Mouse (Mus musculus) megakaryocyte progenitor cell, adult 5-6 weeks (primary cell): Measurements from ENCODE around the gene Cxcl3. TPM values are rescaled to one million over a fixed set of nuclear protein-coding genes. Genes with fewer than 3 reads are reported as not detected.

Experiments
- ATAC-seq: replicated peaks from 2 replicates; pipeline ENCODE4 v1.8.0; 2016; ENCODE audit warnings: mild to moderate bottlenecking, moderate TSS enrichment, inconsistent platforms; ENCODE audit not compliant: poor library complexity
- total RNA-seq, 2 experiments: library from RNA; stranded (forward) in 1 of 2; stranded (reverse) in 1 of 2; fragments of 157-497, 149-512 nt in 1 of 2; fragments of 200-1000 nt in 1 of 2; gene quantifications; 2 replicates each; pipeline versions ENCODE4 v1.2.3 to v1.2.4; 2015 to 2017

The Cxcl3 gene
- total RNA-seq, 2 experiments from 2014 or later: not detected

DNA sequence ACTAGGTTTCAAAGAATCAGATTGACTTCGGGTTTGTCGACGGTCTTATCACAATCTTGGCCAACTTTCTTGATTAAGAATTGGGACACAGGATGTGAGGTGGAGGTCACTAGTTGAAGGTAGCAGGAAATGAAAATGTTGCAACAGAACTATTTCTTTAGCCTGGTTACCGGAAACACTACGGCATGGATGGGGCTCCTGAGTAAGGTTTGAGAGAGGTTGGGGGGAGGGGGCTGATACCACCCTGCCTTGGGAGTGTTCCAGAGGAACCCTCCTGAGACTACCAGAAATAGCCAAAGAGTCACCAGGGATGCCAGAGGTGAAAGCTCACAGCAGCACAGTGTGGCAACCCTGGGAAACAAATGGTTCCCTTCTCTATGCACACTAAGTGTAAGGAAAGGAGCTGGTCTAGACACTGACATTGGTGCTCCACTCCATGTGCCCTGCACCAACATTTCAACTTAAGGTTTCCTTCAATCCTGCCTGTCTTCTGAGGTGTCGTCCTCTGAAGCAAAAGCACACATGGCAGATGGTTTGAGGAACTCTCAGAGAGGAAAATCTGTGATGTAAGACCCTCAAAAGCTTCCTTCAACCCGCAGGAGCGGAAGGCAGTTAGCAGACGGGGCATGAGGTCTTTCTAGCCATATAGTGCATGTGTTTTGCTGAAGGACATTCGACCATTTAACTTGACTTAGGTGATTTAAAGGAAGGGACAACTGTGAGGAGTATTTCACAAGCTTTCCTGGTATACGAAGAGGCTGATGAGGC, 3.6 kb downstream of the Cxcl3 start:
- peak; percentile 75 for ATAC-seq

GRCm38 (mm10) chr5:90790074-90790502, 4.2 kb downstream of the Cxcl3 start:
- no peak for ATAC-seq

DNA sequence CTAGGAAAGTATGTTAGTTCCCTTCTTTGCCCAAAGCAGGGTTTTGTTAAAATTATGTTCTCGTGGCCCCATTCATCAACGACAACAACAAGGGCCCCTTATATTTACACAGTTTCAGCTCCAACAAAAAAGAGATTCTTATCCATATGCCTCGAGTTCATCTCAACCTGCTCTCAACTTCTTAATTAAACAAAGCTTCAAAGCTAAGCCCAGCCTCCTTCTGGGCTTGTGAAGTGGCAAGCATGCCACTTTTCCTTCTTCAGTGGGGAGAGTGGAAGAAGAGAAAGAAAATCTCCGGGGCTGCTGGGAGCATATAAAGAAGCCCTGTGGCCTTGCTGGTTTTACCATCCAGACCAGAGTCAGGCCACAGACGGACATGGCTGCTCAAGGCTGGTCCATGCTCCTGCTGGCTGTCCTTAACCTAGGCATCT, 8.3 kb downstream of the Cxcl3 start, which contains the start of gene Cxcl15:
Gene Cxcl15 (plus strand): TSS at position 340 of the 431 bp plus-strand sequence.
- no peak for ATAC-seq

DNA sequence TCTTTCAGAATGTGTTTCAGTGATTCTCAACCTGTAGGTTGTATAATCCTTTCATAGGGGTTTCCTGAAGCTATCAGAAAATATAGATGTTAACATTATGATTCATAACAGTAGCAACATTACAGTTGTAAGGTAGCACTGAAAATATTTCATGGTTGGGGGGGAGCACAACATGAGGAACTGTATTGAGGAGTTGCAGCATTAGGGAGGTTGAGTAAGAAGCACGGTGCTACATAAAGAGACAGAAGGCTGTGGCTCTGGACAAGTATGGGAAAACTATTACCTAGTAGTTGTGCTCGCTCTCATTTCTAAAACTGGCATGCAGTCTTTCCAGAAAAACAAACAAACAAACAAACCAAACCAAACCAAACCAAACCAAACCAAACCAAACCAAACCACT, 9.5 kb downstream of the Cxcl3 start:
- peak; percentile 66; the same call in 1 of the 2 replicates for ATAC-seq

GRCm38 (mm10) chr5:90804574-90804973, 18.7 kb downstream of the Cxcl3 start:
- no peak for ATAC-seq

GRCm38 (mm10) chr5:90806050-90806449, 20.1 kb downstream of the Cxcl3 start:
- ATAC-seq: no peak

GRCm38 (mm10) chr5:90807176-90807950, 21.5 kb downstream of the Cxcl3 start:
- ATAC-seq: no peak

- no peak for ATAC-seq
These were observed 33.9 kb downstream of the Cxcl3 start for GRCm38 (mm10) chr5:90819756-90820155.

GRCm38 (mm10) chr5:90832145-90832767, 46.4 kb downstream of the Cxcl3 start:
- ATAC-seq: peak; percentile 82

DNA sequence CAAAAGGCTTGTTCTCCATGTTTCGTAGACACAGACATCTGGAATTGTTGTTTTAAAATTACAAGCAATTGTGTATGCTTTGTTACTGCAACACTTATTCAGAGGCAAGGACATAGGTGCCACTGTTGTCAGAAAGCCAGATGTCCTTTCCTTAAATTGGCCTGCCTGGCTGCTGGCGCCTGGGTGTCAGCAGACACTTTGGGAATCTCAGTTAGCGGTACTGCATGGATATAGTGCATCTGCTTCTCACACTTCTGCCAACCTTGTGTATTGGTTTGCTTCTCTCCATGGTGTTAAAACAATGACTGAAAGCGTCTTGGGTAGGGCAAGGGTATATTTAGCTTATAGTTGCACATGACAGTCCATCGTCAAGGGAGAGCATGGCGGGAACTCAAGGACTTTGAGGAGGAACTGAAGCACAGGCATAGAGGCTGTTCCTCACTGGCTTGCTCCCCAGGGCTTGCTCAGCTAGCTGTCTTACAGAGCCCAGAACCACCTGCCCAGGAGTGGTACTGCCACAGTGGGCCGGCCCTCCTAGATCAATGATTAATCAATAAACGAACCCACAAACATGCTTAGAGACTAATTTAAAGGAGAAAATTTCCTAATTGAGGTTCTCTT, 47.0 kb downstream of the Cxcl3 start:
- ATAC-seq: no peak; the same call in 1 of the 2 replicates

DNA sequence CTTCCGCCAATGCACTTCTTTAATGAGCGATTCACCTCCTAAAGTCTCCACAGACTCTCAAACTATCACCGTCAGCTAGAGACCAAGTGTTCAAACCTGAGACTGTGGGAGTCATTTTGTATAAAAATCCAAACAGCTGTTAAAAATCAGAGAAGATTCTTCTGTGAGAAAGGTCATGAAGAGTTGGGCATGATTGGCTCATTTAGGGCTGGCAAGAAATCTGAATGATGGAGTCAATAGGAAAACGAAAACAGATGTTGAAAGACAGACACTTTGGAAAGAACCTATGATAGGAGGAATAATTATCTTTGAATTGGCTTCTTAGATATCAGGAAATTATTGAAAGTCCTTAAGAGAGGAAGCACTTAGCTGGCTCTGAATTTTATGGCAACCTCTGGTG, 48.5 kb downstream of the Cxcl3 start:
- no peak for ATAC-seq

DNA sequence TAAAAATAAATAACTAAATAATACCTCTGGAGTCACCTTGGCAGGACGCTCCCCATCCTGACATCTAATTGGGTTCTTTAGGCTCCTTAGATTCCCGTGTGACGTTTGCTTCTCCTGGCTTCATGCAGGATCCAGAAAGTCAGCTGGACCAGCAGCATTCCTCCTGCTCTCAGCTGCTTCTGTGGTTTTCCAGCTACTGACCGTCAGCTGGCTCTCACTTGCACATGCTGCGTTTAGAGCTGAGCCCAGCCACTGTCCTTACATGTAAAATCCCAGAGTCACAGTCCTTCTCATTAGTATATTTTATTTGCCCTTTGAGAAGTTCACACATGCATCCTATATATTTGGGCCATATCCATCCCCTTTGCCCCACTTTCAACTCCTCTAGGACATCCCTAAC, 52.7 kb downstream of the Cxcl3 start:
- no peak for ATAC-seq

Other genes starting within 250 kb of the Cxcl3 start
- not detected in 2 replicates for gene 5830473C10Rik, start 225.0 kb upstream of the Cxcl3 start, total RNA-seq (2015)
- not detected in 2 replicates for gene 5830473C10Rik, start 225.0 kb upstream of the Cxcl3 start, total RNA-seq (2017)
- gene Rassf6, start 145.4 kb upstream of the Cxcl3 start, total RNA-seq (2015): 0.52 TPM in 1 of 2 replicates, not detected in the other
- gene Rassf6, start 145.4 kb upstream of the Cxcl3 start, total RNA-seq (2017): not detected in 2 replicates
- gene Cxcl5, start 26.7 kb upstream of the Cxcl3 start, total RNA-seq (2015): not detected in 2 replicates
- gene Cxcl5, start 26.7 kb upstream of the Cxcl3 start, total RNA-seq (2017): not detected in 2 replicates
- 0.66 TPM in 1 of 2 replicates, not detected in the other for gene Ppbp, start 17.6 kb upstream of the Cxcl3 start, total RNA-seq (2015)
- not detected in 2 replicates for gene Ppbp, start 17.6 kb upstream of the Cxcl3 start, total RNA-seq (2017)
- 0.64 and 3.3 TPM in 2 replicates for gene Pf4, start 13.7 kb upstream of the Cxcl3 start, total RNA-seq (2015)
- 1.2 and 2.2 TPM in 2 replicates for gene Pf4, start 13.7 kb upstream of the Cxcl3 start, total RNA-seq (2017)
- not detected in 2 replicates for gene Cxcl15, start 8.4 kb downstream of the Cxcl3 start, total RNA-seq (2015)
- not detected in 2 replicates for gene Cxcl15, start 8.4 kb downstream of the Cxcl3 start, total RNA-seq (2017)
- not detected in 2 replicates for gene Cxcl1, start 105.1 kb downstream of the Cxcl3 start, total RNA-seq (2015)
- not detected in 2 replicates for gene Cxcl1, start 105.1 kb downstream of the Cxcl3 start, total RNA-seq (2017)
- gene Cxcl2, start 117.8 kb downstream of the Cxcl3 start, total RNA-seq (2015): 7.3 and 32.4 TPM in 2 replicates
- 9.4 and 27.4 TPM in 2 replicates for gene Cxcl2, start 117.8 kb downstream of the Cxcl3 start, total RNA-seq (2017)
- 12.6 and 14.6 TPM in 2 replicates for gene Mthfd2l, start 145.0 kb downstream of the Cxcl3 start, total RNA-seq (2015)
- gene Mthfd2l, start 145.0 kb downstream of the Cxcl3 start, total RNA-seq (2017): 5.8 and 10.6 TPM in 2 replicates
- 0.20 TPM in 1 of 2 replicates, not detected in the other for gene Epgn, start 241.4 kb downstream of the Cxcl3 start, total RNA-seq (2015)
- 0.29 TPM in 1 of 2 replicates, not detected in the other for gene Epgn, start 241.4 kb downstream of the Cxcl3 start, total RNA-seq (2017)